Mouse (Mus musculus): ENCODE data around the gene Lamtor2.

The Lamtor2 gene

DNA sequence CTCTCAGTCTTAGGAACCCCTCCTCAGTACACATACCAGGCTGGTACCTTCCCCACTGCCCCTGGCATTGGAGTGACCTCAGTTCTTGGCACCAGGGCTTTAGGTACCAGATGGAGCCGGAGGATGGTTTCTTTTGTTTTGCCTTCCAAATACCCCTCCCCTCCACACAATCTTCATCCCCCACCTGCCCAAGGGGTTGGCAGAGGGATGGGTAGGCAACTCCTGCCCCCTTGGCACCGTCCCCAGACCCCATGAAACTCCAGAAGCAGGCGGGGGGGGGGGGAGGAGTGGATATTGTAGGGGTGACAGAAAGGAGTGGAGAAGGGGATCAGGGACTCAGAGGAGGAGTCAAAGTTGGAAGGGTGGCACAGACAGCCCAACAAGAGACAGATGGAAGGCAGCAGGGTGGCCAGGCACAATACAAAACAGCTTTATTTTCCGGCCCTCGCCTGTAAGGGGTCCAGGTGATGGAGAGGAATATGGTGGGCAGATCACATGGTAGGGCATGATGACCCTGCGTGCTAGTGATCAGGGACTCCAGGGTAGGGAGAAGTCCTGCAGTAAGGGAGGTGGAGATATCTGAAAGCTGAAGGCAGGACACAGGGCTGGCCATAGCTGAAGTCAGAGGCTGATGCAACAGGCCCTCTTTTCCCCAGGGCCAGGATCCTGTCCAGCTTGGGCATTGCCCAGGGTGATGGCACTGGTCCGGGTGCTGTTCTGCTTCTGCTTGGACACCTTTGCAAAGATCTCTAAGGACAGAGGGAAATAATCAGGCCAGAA lies 11.1 kb downstream of the Lamtor2 start:
- DNase-seq, result peak; percentile 45 to 52

DNA sequence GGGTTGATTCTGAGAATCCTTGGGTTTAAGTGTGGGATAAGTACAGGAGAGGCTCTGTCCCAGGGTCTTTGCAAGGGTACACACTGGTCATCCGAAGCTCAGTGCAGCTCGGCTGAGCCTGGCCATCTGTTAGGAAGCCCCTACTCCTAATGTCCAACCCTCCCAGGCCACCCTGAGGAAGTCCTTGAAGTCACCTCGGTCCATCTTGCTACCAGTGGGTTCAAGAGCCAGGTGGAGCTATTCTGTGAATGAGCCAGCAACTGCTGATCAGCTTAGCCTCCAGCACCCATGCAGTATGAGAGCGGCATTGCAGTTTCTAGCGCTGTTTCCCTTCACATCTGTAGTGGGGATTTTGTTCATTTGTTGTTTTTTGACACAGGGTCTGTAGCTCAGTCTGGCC lies 12.8 kb downstream of the Lamtor2 start:
- peak in 1 of 2 experiments; percentile 3 for DNase-seq

DNA sequence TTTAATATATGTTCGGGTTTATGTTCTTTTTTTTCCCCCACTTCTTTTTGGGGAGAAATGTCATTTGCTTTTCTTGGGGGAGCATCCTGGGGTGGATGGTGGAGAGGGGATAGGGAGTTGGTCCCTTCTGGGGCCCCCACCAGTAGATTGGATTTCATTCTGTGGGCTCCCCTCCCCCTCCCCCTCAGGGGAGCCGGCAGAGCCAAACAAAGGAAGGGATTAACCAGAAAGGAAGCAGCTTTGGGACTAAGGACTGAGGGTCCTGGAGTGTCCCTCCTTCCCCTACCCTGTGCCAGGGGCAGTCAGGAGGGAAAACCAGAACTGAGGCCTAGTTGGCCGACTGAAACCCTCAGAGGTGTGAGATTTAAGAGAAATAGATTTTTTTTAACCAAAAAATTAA lies 13.5 kb downstream of the Lamtor2 start:
- peak in 1 of 2 experiments; percentile 2 for DNase-seq

DNA sequence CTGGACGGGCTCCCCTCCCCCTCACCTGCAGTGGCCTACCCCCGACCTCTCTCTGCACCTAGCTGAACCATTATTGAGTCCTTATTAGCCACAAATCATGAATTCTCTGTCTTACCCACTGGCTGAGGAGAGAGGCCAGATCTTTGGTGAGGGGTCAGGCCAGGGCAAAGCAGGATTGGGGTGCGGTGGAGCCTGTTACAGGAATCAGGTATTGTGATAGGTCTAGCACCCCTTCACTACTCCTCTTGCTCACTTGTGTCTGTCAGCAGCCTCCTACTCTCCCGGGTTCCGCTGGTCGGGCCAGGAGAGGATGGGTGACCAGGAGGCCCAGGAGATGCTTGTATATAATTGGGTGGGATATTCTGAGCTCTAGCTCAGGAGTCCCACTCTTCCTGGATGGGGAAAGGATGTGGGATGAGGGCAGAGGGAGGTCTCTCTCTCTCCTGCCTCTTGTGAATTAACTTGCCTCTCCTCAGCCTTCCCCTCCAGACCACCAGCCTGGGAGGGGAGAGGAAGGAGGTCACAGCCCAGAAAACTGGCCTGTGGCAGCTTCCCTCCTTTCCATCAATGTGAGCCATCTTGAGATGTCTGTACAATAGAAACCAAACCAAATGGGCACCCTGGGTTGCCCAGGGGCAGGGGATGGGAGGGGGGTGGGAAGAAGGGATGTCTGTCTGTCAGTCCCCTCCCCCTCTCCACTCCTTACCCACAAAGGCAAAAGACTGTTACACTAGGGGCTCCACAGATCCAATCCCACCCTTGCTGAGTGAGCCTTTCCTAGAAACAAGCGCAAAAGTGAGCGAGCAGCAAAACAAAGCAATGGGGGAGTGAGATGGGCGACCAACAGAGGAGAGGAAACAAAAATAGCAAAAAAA lies 14.4 kb downstream of the Lamtor2 start:
- no peak for DNase-seq

DNA sequence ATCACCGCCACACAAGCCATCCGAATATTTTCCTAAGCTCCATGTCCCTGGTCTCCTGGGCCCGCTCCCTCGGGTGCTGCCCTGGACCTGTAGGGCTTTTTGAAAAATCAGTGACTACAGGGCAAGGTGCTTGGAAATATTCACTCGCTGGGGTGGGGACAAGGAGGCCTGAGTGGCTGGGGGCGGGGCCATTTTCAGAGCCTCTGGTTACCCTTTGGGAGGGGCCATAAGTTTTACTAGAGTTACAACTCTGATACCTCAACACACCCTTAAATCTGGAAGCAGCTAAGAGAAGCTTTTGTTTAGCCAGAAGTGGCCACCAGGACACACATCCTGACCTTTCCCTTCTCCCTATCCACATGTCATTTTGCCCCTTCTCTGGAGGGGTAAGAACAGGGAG lies 15.7 kb downstream of the Lamtor2 start:
- peak in 1 of 2 experiments; percentile 22 for DNase-seq

DNA sequence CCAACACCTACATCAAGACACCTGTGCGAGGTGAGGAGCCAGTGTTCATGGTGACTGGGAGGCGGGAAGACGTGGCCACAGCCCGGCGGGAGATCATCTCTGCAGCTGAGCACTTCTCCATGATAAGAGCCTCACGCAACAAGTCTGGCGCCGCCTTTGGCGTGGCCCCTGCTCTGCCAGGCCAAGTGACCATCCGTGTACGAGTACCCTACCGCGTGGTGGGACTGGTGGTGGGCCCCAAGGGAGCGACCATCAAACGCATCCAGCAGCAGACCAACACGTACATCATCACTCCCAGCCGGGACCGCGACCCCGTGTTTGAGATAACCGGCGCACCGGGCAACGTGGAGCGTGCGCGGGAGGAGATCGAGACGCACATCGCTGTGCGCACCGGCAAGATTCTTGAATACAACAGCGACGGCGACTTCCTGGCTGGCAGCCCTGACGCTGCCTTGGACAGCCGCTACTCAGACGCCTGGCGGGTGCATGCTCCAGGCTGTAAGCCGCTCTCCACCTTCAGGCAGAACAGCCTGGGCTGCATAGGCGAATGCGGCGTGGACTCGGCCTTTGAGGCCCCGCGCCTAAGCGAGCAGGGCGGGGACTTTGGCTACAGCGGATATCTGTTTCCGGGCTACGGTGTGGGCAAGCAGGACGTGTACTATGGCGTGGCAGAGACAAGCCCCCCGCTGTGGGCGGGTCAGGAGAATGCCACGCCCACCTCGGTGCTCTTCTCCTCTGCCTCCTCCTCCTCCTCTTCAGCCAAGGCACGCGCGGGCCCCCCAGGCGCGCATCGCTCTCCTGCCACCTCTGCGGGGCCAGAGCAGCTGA lies 16.6 kb downstream of the Lamtor2 start:
- DNase-seq, result peak; percentile 73 to 82

DNA sequence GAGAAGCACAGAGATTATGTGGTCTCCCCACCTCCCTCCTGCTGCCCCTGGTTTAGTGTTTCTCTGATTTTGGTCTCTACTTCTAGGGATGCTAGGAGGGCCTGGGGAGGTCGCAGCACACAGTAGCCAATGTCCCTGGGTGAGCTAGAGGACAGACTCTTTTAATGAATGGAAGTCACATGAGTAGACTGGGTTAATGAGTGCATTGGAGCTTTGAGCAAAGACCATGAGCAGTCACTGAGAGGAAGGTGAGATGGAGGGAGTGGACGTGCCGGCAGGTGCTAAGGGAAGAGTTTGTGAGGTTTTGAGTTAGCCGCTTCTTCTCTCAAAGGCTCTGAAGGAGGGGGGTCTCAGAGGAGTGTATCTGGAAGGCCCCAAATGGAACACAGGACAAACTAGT lies 17.3 kb downstream of the Lamtor2 start:
- DNase-seq, result no peak

DNA sequence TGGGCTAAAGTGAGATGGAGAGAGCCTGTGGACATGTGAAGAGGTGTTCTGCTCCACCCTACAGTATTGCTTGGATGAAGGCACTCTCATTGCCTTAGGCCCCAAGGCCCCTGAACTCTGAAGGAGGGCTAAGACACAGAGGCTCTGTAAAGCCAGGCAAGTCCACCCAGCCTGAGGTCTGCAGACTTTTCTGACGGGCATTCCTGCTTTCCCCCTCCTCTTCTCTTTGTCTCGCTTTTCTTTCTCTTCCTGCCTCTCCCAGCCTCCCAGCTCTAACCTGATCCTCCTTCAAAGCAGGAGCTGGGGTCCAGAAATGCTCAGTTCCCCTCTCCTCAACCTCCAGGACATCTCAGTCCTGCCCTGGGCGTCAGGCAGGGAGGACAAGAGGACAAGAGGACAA lies 17.9 kb downstream of the Lamtor2 start:
- DNase-seq, result no peak

DNA sequence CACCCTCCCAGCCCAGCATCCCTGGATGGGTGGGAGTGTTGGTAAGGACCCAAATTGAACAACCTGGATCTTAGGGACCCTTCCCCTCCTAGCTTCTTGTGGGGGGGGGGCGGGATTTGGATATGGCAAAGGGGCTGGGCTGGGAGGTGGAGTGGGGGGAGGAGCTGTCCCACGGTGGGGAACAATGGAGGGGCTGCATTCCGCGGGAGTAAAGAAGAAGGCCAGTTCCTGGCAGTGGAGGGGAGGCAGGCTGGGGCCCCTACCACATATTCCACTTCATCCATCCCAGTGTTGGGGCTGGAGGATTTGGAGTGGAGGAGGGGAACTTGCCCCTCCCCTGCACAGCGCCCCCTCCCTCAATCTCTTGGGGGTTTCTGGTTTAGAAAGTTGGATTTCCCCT lies 19.2 kb downstream of the Lamtor2 start:
- peak in 1 of 2 experiments; percentile 2 for DNase-seq

DNA sequence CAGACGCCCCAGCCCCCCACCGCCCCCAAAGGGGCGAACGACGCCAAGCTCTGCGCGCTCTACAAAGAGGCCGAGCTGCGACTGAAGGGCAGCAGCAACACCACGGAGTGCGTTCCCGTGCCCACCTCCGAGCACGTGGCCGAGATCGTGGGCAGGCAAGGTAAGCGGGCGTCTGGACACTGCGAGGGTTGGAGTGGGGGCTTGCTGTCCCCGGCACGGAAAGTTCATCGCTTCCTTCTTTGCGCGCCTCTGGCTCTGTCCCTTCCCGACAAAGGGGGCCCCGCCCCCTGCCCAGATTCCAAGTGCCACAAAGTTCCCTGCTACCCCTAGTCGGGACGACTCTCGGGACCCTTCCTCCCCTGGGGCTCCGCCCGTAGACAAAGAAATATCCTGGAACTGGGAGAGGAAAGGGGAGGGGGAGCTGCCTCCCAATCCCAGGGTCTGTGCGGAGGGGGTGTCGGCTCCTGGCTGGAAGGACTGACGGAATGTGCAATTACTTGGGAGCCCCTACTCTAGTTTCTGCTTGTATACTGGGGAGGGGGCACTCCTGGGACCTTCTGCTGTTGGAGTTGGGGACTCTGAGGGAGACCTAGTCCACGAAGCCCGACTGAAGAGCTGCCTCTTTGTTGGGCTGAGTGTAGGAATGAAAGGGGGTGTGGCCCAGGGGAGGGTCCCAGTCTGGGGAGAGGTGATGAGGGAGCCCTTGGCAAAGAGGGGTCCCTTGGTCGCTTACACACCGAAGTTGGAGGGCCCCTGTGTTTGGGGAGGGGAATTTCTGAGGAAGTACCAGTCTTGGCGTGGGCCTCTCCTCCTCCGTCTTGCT lies 20.0 kb downstream of the Lamtor2 start:
- peak in 1 of 2 experiments; percentile 14 for DNase-seq

DNA sequence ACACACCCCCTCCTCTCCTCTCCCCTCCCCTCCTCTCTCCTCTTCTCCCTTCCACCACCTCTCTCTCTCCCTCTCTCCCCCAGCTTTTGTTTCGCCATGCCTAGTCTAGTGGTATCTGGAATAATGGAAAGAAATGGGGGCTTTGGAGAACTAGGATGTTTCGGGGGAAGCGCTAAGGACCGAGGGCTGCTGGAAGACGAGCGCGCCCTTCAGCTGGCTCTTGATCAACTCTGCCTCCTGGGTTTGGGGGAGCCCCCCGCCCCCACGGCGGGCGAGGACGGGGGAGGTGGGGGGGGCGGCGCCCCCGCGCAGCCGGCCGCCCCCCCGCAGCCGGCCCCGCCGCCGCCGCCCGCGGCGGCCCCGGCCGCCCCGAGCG lies 20.6 kb downstream of the Lamtor2 start, which contains the start of gene Mex3a:
Mex3a (plus strand) TSS at position 97 of the 376 bp plus-strand sequence.
- peak in 1 of 2 experiments; percentile 7 for DNase-seq

DNA sequence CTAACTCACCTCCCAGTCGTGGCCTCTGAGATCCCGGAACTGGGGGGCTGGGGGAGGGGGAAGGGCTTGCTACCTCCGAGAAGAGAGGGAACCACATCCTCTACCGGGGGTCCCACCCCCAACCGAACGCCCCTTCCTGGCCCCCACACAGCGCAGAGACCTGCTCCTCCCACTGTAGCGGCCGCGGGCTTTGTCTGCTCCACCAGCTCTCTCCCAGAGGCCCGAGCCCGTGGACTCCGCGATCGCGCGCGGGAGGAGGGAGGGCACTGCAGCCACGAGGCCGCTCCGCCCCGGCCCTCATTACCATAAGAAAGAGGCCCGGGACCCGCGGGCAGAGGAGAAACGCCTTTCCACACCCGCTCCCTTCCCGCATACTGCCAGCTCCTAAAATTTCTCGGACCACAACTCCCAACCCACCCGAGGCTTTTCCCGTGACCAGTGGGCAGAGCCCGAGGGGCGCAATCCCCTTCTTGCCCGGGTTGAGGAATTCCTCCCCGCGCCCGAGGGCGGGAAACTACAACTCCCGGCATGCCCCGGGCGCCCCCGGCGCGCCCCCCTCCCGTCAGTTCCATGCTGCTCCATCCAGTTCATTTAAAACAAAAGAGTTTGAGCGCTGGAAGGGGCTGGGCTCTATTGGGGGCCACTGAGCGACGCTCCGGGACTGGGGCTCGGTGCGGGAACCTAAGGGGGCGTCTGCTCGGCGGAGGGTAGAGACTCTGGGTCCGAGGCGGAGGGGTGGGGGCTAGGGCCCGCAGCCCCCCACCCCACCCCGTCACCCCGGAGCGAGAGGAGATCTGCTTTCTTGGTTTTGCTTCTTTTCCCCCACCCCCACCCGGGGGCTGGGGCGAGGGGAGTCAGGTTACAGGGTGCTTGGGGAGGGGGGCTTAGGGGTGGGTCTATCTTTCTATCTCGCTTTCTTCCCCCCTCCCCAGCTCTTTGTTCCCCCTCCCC lies 21.3 kb downstream of the Lamtor2 start:
- DNase-seq, result peak; percentile 84 to 88

DNA sequence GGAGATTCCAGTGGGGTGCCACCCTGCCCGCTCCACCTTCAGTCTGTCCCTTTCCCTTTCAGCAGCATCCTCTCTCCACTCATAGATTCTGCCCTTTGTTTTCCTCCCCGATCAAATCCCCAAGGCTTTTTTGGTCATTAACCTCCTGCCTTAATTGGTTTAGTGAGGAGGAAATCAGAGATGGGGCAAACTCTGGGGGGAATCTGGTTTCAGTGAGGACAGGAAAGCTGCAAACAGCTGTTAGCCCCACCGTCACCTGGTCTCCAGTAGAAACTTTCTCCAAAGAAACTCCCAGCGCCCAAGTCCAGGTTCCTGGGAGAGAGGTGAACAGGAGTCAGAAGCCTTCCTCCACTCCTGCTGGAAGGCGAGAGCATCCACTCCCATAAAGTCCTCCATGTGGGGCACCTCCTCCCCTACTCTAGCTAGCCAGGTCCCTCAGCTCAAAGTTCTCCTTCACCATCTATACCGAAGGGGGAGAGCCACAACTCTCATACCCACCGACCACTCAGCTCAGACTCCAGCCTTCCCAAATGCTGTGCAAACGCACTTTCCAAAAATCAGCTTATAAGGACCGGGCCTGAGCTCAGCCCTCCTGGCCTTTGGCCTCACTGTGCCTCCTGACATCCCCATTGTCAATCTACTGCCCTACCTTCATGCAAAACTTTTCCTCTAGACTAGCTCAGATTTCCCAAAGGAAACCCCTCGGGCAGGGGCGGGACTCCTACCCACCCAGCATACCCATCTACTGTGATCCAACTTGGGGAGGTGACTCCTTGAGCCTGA lies 22.6 kb downstream of the Lamtor2 start:
- peak in 1 of 2 experiments; percentile 1 for DNase-seq

DNA sequence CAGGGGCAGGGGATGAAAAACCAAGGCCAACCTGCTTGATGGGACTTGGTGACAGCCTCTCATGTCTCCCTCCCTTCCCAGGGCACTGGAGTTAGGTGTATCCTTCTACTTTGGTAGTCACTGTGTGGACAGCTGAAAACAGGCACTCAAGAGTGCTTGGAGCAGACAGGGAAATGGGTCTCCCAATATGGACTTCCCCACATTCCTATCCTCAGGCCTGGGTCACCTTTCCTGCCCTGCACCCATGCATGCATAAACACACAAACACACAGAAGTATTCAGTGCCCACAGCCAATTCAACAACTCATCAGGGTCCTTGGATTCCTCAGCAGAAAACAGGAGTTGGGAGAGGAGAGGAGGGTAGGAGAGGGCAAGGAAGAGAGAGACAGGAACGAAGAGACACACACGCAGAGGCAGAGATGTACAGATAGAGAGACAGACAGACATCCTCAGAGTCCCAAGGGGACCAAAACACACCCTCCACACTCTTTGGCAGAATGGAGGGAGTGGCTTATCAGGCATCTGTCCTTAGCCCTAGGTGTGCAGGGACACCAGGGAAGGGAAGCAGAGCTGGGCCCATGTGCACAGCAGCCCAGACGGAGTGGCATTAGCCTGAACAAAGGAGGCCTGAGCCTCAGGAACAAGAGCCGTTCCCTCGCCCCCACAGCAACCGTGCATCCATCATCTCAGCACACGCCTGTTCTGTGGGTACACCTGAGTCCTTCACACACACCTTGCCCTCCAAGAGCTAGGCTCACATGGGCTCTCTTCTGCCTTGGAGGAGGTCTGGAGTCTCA lies 23.5 kb downstream of the Lamtor2 start:
- DNase-seq, result peak in 1 of 2 experiments; percentile 2

DNA sequence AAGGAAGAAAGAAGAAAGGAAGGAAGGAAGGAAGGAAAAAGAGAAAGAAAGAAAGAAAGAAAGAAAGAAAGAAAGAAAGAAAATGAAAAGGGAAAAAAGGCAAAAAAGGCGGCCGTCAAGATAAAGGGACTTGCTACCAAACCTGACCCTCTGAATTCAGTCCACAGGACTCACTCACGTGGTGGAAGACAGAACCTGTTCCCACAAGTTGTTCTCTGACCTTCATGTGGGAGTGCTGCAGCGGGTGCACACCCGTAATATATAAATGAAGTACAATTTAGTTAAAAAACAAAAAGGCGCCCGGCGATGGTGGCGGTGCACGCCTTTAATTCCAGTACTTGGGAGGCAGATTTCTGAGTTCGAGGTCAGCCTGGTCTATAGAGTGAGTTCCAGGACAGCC lies 24.2 kb downstream of the Lamtor2 start:
- peak in 1 of 2 experiments; percentile 4 for DNase-seq

DNA sequence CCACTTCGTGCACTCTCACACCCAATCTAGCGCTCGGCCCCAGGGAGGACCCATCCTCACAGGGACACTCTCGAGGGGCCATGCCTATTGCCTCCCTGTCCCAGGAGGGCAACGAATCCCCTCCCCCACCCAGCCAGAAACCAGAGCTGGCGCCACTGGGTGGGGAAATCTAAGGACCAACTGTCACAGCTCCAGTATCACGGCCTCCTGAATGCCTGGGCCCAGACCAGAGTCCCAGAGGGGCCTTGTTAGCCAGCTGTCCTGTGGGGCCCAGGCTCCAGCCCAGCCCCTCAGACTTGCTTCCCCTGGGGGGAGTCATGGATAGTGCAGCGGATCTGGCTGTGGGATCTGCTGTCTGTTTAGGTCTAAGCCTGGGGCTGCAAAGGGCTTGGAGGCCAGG lies 25.3 kb downstream of the Lamtor2 start:
- DNase-seq, result peak in 1 of 2 experiments; percentile 13

DNA sequence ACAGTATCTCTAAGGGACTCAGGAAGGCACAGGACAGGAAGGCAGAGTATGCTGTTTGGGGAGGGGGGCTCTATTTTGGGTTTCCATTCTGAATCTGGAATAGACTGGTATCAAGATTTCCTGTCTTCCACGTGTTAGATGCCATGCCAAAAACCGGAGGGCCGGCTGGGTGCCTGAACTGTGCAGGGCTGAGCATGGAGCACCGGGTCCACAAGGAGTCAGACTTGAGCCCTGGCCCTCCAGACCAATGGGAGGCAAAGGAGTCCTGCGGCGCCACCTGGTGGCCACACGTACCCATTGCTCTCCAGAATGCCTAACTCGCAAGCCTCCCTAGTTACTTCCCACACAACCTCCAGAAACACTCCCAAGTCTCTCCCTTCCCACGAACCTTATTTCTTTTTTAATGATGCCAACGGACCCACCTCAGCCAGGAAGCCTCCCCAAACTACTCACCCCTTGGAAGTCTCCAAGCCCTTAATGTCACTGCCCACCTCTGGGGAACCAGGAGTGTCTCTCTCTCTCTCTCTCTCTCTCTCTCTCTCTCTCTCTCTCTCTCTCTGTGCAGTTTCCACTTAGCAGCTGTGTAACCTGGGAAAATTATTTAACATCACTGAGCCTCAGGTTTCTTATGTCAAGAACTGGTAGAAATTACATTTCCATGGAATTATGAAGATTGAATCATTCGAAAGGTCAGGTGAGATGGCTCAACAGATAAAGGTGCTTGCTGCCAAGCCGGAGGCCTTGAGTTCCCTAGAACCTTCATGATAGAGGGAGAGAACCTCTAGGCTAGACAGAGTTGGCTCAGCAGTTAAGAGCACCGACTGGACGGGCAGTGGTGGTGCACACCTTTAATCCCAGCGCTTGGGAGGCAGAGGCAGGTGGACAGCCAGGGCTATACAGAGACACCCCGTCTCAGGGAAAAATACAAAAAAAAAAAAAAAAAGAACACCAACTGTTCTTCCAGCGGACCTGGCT lies 26.4 kb downstream of the Lamtor2 start:
- DNase-seq, result peak; percentile 86 to 87

DNA sequence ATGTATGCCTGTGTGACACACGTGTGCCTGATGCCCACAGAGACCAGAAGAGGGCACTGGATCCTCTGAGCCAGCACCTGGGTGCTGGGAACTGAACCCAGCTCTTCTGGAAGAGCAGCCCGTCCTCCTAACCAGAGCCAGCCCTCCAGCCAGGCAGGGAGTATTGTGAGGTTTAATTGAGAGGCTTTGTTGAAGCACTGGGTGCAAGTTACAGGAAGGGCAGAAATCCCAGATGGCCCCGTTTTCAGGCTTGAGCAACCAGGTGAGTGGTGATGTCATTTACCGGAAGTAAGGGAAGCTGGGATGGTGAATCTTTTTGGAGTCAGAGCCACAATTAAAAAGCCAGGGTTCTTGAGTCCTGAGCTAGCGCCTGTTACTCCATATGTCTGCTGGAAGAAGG lies 27.9 kb downstream of the Lamtor2 start:
- DNase-seq, result peak in 1 of 2 experiments; percentile 2
